Mouse (Mus musculus) thymus, postnatal 36 days (tissue): ENCODE measurements around the gene Ythdf2.
A peak's percentile ranks its signal among the peaks of the same experiment; 100 is the strongest.

Experiments
- DNase-seq, 2 experiments: peaks; one replicate each; pipeline ENCODE4 v3.0.0; 2022; ENCODE audit warnings: mixed read lengths in 2 of 2

Gene Ythdf2

GRCm38 (mm10) chr4:132144080-132144841 is 67.8 kb downstream of the Ythdf2 start, which contains the start of gene Oprd1:
TSS of gene Oprd1 (minus strand) at chr4:132144486.
- DNase-seq = peak in 1 of 2 experiments; percentile 14

- DNase-seq = no peak
Observed at GRCm38 (mm10) chr4:132138640-132139039, 73.5 kb downstream of the Ythdf2 start.

- no peak for DNase-seq
Observed at GRCm38 (mm10) chr4:132137013-132137412, 75.1 kb downstream of the Ythdf2 start.
